Mouse (Mus musculus) bone marrow macrophage, adult 2 months (primary cell): ENCODE results near the gene Pusl1.

Source experiments
- CTCF ChIP-seq: IDR thresholded peaks from 2 replicates; pipeline ENCODE4 v1.5.1; 2012; ENCODE audit warnings: low read depth, mild to moderate bottlenecking, low read length, moderate library complexity
- POLR2A ChIP-seq: IDR thresholded peaks from 2 replicates; pipeline ENCODE4 v1.6.1; 2012; ENCODE audit warnings: mild to moderate bottlenecking, low read depth, low read length, borderline replicate concordance

DNA sequence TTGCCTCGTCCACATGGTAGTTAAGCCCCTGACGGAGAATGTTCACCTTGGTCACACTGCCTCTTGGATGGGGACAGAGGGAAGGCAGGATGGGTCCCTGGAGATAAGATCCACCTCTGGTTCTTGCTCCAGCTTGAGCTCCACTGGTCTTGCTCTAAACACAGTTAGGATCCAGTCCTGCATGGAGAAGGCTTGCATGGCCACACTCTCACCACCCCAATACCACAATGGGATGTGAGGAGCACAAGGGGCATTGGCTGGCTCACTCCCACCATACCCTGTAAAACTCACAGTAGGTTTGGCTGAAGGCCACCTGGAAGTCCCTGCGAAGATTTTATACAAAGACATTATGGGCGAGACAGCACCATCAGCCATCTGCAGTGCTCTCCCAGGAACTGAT is 17.2 kb upstream of the Pusl1 start:
- no peak for TF ChIP-seq CTCF
- no peak for TF ChIP-seq POLR2A
